Mouse (Mus musculus): ENCODE measurements around the gene H3f3a. TPM values are rescaled to one million over a fixed set of nuclear protein-coding genes. Genes with fewer than 3 reads are reported as not detected.
A peak's percentile ranks its signal among the peaks of the same experiment; 100 is the strongest.

Gene H3f3a
- 2,888 and 3,200 TPM in 2 replicates for polyA plus RNA-seq (2015; fragmentation: Nextera tagmentation; extraction: Ambion mirVana)

GRCm38 (mm10) chr1:180813885-180814740 is at the start of gene H3f3a:
Gene H3f3a, minus strand, starts transcription at chr1:180813943.
- 1% methylated on average over 64 of the region's 69 CpGs for WGBS
- Histone ChIP-seq H3K27ac (ENCODE audit: low read length) (peak within 1 kb of the TSS; percentile 100), H3K9ac (ENCODE audit: low read depth, low read length) (peak within 1 kb of the TSS; percentile 99), H3K27me3 (ENCODE audit: control insufficient read depth, insufficient read depth, low read depth, low read length) (no peaks in the 10 kb centered on the region), H3K4me1 (ENCODE audit: control insufficient read depth, insufficient read depth, low read length) (peaks cover 33% of the 10 kb centered on the region), H3K36me3 (ENCODE audit: control insufficient read depth, insufficient read depth, low read length) (peaks cover 3% of the 10 kb centered on the region), H3K4me2 (ENCODE audit: low read length) (peak within 1 kb of the TSS; percentile 60), H3K9me3 (replicated peaks; ENCODE audit: control insufficient read depth, low read length, poor library complexity, severe bottlenecking) (no peaks in the 10 kb centered on the region), H3K4me3 (ENCODE audit: low read depth, low read length) (peak within 1 kb of the TSS; percentile 99)
- ATAC-seq = peak; percentile 77

GRCm38 (mm10) chr1:180860030-180860429 is 46.3 kb upstream of the H3f3a start:
- no peaks in the 10 kb centered on the region for H3K9me3 ChIP-seq (replicated peaks; ENCODE audit: control insufficient read depth, low read length, poor library complexity, severe bottlenecking)
- no peak overlapping the region for H3K4me3 ChIP-seq (ENCODE audit: low read depth, low read length)
- peaks cover 45% of the 10 kb centered on the region for H3K36me3 ChIP-seq (ENCODE audit: control insufficient read depth, insufficient read depth, low read length)
- 89% methylated on average over 6 of the region's 6 CpGs for WGBS
- no peak for ATAC-seq
- H3K4me2 ChIP-seq (ENCODE audit: low read length) = no peak overlapping the region
- no peak overlapping the region for H3K9ac ChIP-seq (ENCODE audit: low read depth, low read length)
- no peaks in the 10 kb centered on the region for H3K27me3 ChIP-seq (ENCODE audit: control insufficient read depth, insufficient read depth, low read depth, low read length)
- H3K4me1 ChIP-seq (ENCODE audit: control insufficient read depth, insufficient read depth, low read length) = no peaks in the 10 kb centered on the region
- no peak overlapping the region for H3K27ac ChIP-seq (ENCODE audit: low read length)

GRCm38 (mm10) chr1:180858763-180859162 is 45.0 kb upstream of the H3f3a start:
- Histone ChIP-seq H3K27ac (ENCODE audit: low read length) (no peak overlapping the region), H3K36me3 (ENCODE audit: control insufficient read depth, insufficient read depth, low read length) (peaks cover 45% of the 10 kb centered on the region), H3K9me3 (replicated peaks; ENCODE audit: control insufficient read depth, low read length, poor library complexity, severe bottlenecking) (no peaks in the 10 kb centered on the region), H3K4me2 (ENCODE audit: low read length) (no peak overlapping the region), H3K27me3 (ENCODE audit: control insufficient read depth, insufficient read depth, low read depth, low read length) (no peaks in the 10 kb centered on the region), H3K4me1 (ENCODE audit: control insufficient read depth, insufficient read depth, low read length) (no peaks in the 10 kb centered on the region), H3K4me3 (ENCODE audit: low read depth, low read length) (no peak overlapping the region), H3K9ac (ENCODE audit: low read depth, low read length) (no peak overlapping the region)
- no peak for ATAC-seq

GRCm38 (mm10) chr1:180850316-180851270 is 36.9 kb upstream of the H3f3a start, which contains the start of gene Sde2:
Gene Sde2, plus strand, starts transcription at chr1:180851127.
- H3K4me3 ChIP-seq (ENCODE audit: low read depth, low read length) = peak within 1 kb of the TSS; percentile 84
- H3K4me2 ChIP-seq (ENCODE audit: low read length) = peak within 1 kb of the TSS; percentile 87
- H3K9me3 ChIP-seq (replicated peaks; ENCODE audit: control insufficient read depth, low read length, poor library complexity, severe bottlenecking) = no peaks in the 10 kb centered on the region
- WGBS = under 1% methylated on average over 77 of the region's 77 CpGs
- no peaks in the 10 kb centered on the region for H3K36me3 ChIP-seq (ENCODE audit: control insufficient read depth, insufficient read depth, low read length)
- peaks cover 36% of the 10 kb centered on the region for H3K4me1 ChIP-seq (ENCODE audit: control insufficient read depth, insufficient read depth, low read length)
- H3K27me3 ChIP-seq (ENCODE audit: control insufficient read depth, insufficient read depth, low read depth, low read length) = no peaks in the 10 kb centered on the region
- H3K9ac ChIP-seq (ENCODE audit: low read depth, low read length) = peak within 1 kb of the TSS; percentile 87
- peak within 1 kb of the TSS; percentile 99 for H3K27ac ChIP-seq (ENCODE audit: low read length)
- ATAC-seq = peak; percentile 94

GRCm38 (mm10) chr1:180849701-180850301 is 36.1 kb upstream of the H3f3a start:
- no peaks in the 10 kb centered on the region for H3K27me3 ChIP-seq (ENCODE audit: control insufficient read depth, insufficient read depth, low read depth, low read length)
- 18% methylated on average over 11 of the region's 11 CpGs for WGBS
- peak overlapping the region; percentile 84 for H3K4me3 ChIP-seq (ENCODE audit: low read depth, low read length)
- H3K9ac ChIP-seq (ENCODE audit: low read depth, low read length) = peak overlapping the region; percentile 73
- H3K4me2 ChIP-seq (ENCODE audit: low read length) = peak overlapping the region; percentile 75
- H3K4me1 ChIP-seq (ENCODE audit: control insufficient read depth, insufficient read depth, low read length) = peaks cover 36% of the 10 kb centered on the region
- H3K36me3 ChIP-seq (ENCODE audit: control insufficient read depth, insufficient read depth, low read length) = no peaks in the 10 kb centered on the region
- H3K27ac ChIP-seq (ENCODE audit: low read length) = peak overlapping the region; percentile 99
- no peaks in the 10 kb centered on the region for H3K9me3 ChIP-seq (replicated peaks; ENCODE audit: control insufficient read depth, low read length, poor library complexity, severe bottlenecking)
- peak; percentile 12; the same call in 1 of the 2 replicates for ATAC-seq

- peaks cover 36% of the 10 kb centered on the region for H3K4me1 ChIP-seq (ENCODE audit: control insufficient read depth, insufficient read depth, low read length)
- no peaks in the 10 kb centered on the region for H3K36me3 ChIP-seq (ENCODE audit: control insufficient read depth, insufficient read depth, low read length)
- WGBS = 4% methylated on average over 11 of the region's 11 CpGs
- peak overlapping the region; percentile 52 for H3K9ac ChIP-seq (ENCODE audit: low read depth, low read length)
- peak overlapping the region; percentile 89 for H3K27ac ChIP-seq (ENCODE audit: low read length)
- peak; percentile 39 for ATAC-seq
- H3K4me2 ChIP-seq (ENCODE audit: low read length) = peak overlapping the region; percentile 55
- H3K4me3 ChIP-seq (ENCODE audit: low read depth, low read length) = peak overlapping the region; percentile 26
- H3K9me3 ChIP-seq (replicated peaks; ENCODE audit: control insufficient read depth, low read length, poor library complexity, severe bottlenecking) = no peaks in the 10 kb centered on the region
- H3K27me3 ChIP-seq (ENCODE audit: control insufficient read depth, insufficient read depth, low read depth, low read length) = no peaks in the 10 kb centered on the region
Observed at GRCm38 (mm10) chr1:180848511-180849241, 34.9 kb upstream of the H3f3a start.

GRCm38 (mm10) chr1:180848114-180848510 is 34.4 kb upstream of the H3f3a start:
- Histone ChIP-seq H3K4me3 (ENCODE audit: low read depth, low read length) (peak overlapping the region; percentile 26), H3K27ac (ENCODE audit: low read length) (peak overlapping the region; percentile 89), H3K27me3 (ENCODE audit: control insufficient read depth, insufficient read depth, low read depth, low read length) (no peaks in the 10 kb centered on the region), H3K4me2 (ENCODE audit: low read length) (peak overlapping the region; percentile 55), H3K36me3 (ENCODE audit: control insufficient read depth, insufficient read depth, low read length) (no peaks in the 10 kb centered on the region), H3K9me3 (replicated peaks; ENCODE audit: control insufficient read depth, low read length, poor library complexity, severe bottlenecking) (no peaks in the 10 kb centered on the region), H3K9ac (ENCODE audit: low read depth, low read length) (peak overlapping the region; percentile 65), H3K4me1 (ENCODE audit: control insufficient read depth, insufficient read depth, low read length) (peaks cover 36% of the 10 kb centered on the region)
- 3% methylated on average over 9 of the region's 9 CpGs for WGBS
- peak; percentile 76 for ATAC-seq

All from midbrain, embryonic 16.5 days (tissue).